Mouse (Mus musculus) G1E (cell line): ENCODE measurements around the gene Wdr95. TPM values are rescaled to one million over a fixed set of nuclear protein-coding genes. Genes with fewer than 3 reads are reported as not detected.

Source experiments
- ATAC-seq: 2 replicates; pipeline ENCODE4 v1.8.0; 2016; ENCODE audit warnings: mild to moderate bottlenecking; ENCODE audit not compliant: insufficient number of reproducible peaks, poor library complexity, low FRiP score, severe bottlenecking; ENCODE audit errors: extremely low read depth
- DNase-seq: peaks from one replicate; pipeline ENCODE4 v3.0.0; 2012; ENCODE audit warnings: low spot score
- H3K27me3 ChIP-seq: 2 replicates; pipeline ENCODE4 v1.6.1; 2012; ENCODE audit warnings: mild to moderate bottlenecking, low read length, inconsistent platforms; ENCODE audit not compliant: insufficient read depth
- H3K36me3 ChIP-seq: replicated peaks from 2 replicates; pipeline ENCODE3; 2012; ENCODE audit warnings: mild to moderate bottlenecking, inconsistent platforms
- H3K4me1 ChIP-seq: 2 replicates; pipeline ENCODE4 v1.6.1; 2012; ENCODE audit warnings: low read depth, low read length, inconsistent platforms, mixed read lengths; ENCODE audit not compliant: insufficient read depth
- H3K4me3 ChIP-seq: 2 replicates; pipeline ENCODE4 v1.5.1; 2012; ENCODE audit warnings: low read depth, mild to moderate bottlenecking, inconsistent platforms, low read length, moderate library complexity, mixed read lengths
- H3K9me3 ChIP-seq: replicated peaks from 2 replicates; pipeline ENCODE4 v1.6.1; 2012; ENCODE audit warnings: inconsistent platforms
- CTCF ChIP-seq: IDR thresholded peaks from 2 replicates; pipeline ENCODE4 v1.5.1; 2012; ENCODE audit warnings: low read depth, low read length, inconsistent platforms, mixed read lengths
- GATA1 ChIP-seq: IDR thresholded peaks from 2 replicates; pipeline ENCODE4 v1.6.1; 2012; ENCODE audit warnings: borderline replicate concordance, low read length, inconsistent platforms, mixed read lengths
- GATA2 ChIP-seq: IDR thresholded peaks from 2 replicates; pipeline ENCODE4 v1.6.1; 2012; ENCODE audit warnings: low read depth, low read length, inconsistent platforms, borderline replicate concordance
- POLR2AphosphoS5 ChIP-seq: IDR thresholded peaks from 2 replicates; pipeline ENCODE4 v1.6.1; 2012; ENCODE audit warnings: low read depth, low read length, inconsistent platforms; ENCODE audit not compliant: insufficient replicate concordance
- TAL1 ChIP-seq: conservative IDR thresholded peaks from 2 replicates; pipeline ENCODE4 v1.6.1; 2012; ENCODE audit warnings: low read depth, low read length, inconsistent platforms, mixed read lengths
- polyA plus RNA-seq: library from polyadenylated mRNA; stranded (reverse); fragments of >175 nt; gene quantifications from 2 replicates; pipeline ENCODE4 v1.2.3, GENCODE M21; 2012
- total RNA-seq, 2 experiments: library from RNA; stranded (forward) in 1 of 2; stranded (reverse) in 1 of 2; fragments of 200-1000 nt in 1 of 2; fragments of >200 nt in 1 of 2; fragmentation: Nextera tagmentation in 1 of 2; gene quantifications; 2 replicates each; pipeline ENCODE4 v1.2.3; 2014 to 2017

Wdr95 gene
- total and polyA plus RNA-seq, 3 experiments, result not detected

DNA sequence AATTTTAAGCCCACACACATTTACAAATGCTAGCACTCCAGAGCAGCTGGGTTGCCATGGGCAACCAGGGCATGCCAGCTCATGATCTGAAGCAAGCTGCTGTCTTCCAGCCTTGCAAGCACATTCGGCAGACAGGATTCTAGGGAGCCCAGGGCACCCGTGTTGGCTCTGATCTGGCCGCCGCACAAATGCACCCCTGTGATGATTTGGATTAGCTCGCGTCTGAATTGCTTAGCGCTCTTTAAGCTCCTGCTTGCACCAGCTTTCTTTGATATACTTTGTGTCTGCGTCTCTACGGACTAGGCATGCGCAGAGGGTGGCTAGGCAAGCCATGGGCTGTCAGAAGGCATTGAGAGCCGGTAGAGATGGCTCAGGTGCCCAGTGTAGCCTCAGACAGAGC lies 39.3 kb upstream of the Wdr95 start:
- ATAC-seq, result no peak
- no peak overlapping the region for H3K4me3 ChIP-seq

GRCm38 (mm10) chr5:149490275-149490674 lies 38.2 kb upstream of the Wdr95 start:
- peaks cover 70% of the 10 kb centered on the region for H3K9me3 ChIP-seq
- ATAC-seq (no peak), DNase-seq (no peak)
- H3K4me1 ChIP-seq, result no peaks in the 10 kb centered on the region
- no peaks in the 10 kb centered on the region for H3K36me3 ChIP-seq
- no peak for TF ChIP-seq CTCF
- no peak for TF ChIP-seq TAL1
- TF ChIP-seq GATA1, result no peak
- no peak for TF ChIP-seq POLR2AphosphoS5
- no peak for TF ChIP-seq GATA2
- H3K4me3 ChIP-seq, result no peak overlapping the region; the same call in 1 of the 2 replicates
- no peaks in the 10 kb centered on the region for H3K27me3 ChIP-seq

More for the DNA sequence above, 39.3 kb upstream of the Wdr95 start:
- peaks cover 70% of the 10 kb centered on the region for H3K9me3 ChIP-seq
- no peaks in the 10 kb centered on the region for H3K27me3 ChIP-seq
- TF ChIP-seq GATA2 (no peak), POLR2AphosphoS5 (no peak), TAL1 (no peak), GATA1 (no peak), CTCF (no peak)
- no peak for DNase-seq
- H3K36me3 ChIP-seq, result no peaks in the 10 kb centered on the region
- H3K4me1 ChIP-seq, result no peaks in the 10 kb centered on the region

GRCm38 (mm10) chr5:149495655-149496054 lies 32.8 kb upstream of the Wdr95 start:
- H3K36me3 ChIP-seq, result no peaks in the 10 kb centered on the region
- DNase-seq (no peak), ATAC-seq (no peak)
- peaks cover 58% of the 10 kb centered on the region for H3K9me3 ChIP-seq
- no peaks in the 10 kb centered on the region for H3K27me3 ChIP-seq
- no peak overlapping the region for H3K4me3 ChIP-seq
- no peaks in the 10 kb centered on the region for H3K4me1 ChIP-seq
- TF ChIP-seq GATA2 (no peak), CTCF (no peak), POLR2AphosphoS5 (no peak), TAL1 (no peak), GATA1 (no peak)

GRCm38 (mm10) chr5:149496401-149497066 lies 31.9 kb upstream of the Wdr95 start:
- Histone ChIP-seq H3K27me3 (no peaks in the 10 kb centered on the region), H3K4me3 (no peak overlapping the region), H3K4me1 (no peaks in the 10 kb centered on the region), H3K9me3 (peaks cover 56% of the 10 kb centered on the region), H3K36me3 (no peaks in the 10 kb centered on the region)
- TF ChIP-seq CTCF (no peak), GATA2 (no peak), TAL1 (no peak), GATA1 (no peak)
- no peak for ATAC-seq
- no peak for DNase-seq

- H3K9me3 ChIP-seq, result peaks cover 57% of the 10 kb centered on the region
- TF ChIP-seq CTCF, result no peak
- no peak for TF ChIP-seq POLR2AphosphoS5
- no peak for TF ChIP-seq TAL1
Measured at GRCm38 (mm10) chr5:149499936-149500335, 28.5 kb upstream of the Wdr95 start.

GRCm38 (mm10) chr5:149503423-149504175 lies 24.9 kb upstream of the Wdr95 start:
- no peak for TF ChIP-seq GATA2
- no peak for TF ChIP-seq GATA1
- no peak for TF ChIP-seq CTCF
- TF ChIP-seq POLR2AphosphoS5, result no peak
- TF ChIP-seq TAL1, result no peak
- no peak for ATAC-seq

More at GRCm38 (mm10) chr5:149499936-149500335, 28.5 kb upstream of the Wdr95 start:
- H3K27me3 ChIP-seq, result no peaks in the 10 kb centered on the region
- DNase-seq, result no peak
- H3K4me3 ChIP-seq, result no peak overlapping the region
- H3K4me1 ChIP-seq, result no peaks in the 10 kb centered on the region
- no peak for ATAC-seq
- H3K36me3 ChIP-seq, result no peaks in the 10 kb centered on the region

More at GRCm38 (mm10) chr5:149503423-149504175, 24.9 kb upstream of the Wdr95 start:
- H3K4me1 ChIP-seq, result no peaks in the 10 kb centered on the region
- no peak overlapping the region for H3K4me3 ChIP-seq
- H3K27me3 ChIP-seq, result no peaks in the 10 kb centered on the region
- H3K9me3 ChIP-seq, result peaks cover 67% of the 10 kb centered on the region
- no peak for DNase-seq
- no peaks in the 10 kb centered on the region for H3K36me3 ChIP-seq
